Mouse (Mus musculus): ENCODE data around the gene Adcy9. TPM values are rescaled to one million over a fixed set of nuclear protein-coding genes. Genes with fewer than 3 reads are reported as not detected.

Adcy9 gene
- total and polyA plus RNA-seq, 3 experiments = 3.0 to 4.3 TPM; not detected in 1

- Histone ChIP-seq H3K4me3 (ENCODE audit: control insufficient read depth in 1 of 2, insufficient read depth in 1 of 2, low read depth in 2 of 2, low read length in 2 of 2) (no peak overlapping the region), H3K9me3 (replicated peaks; ENCODE audit: insufficient read depth, low read length) (no peaks in the 10 kb centered on the region), H3K36me3 (ENCODE audit: control insufficient read depth in 1 of 2, insufficient read depth in 2 of 2, low read length in 2 of 2) (peaks cover 0 to 8% of the 10 kb centered on the region in 2 experiments; a peak in 2 of 4 replicates), H3K79me2 (ENCODE audit: control insufficient read depth, insufficient read depth, low read length, poor library complexity) (no peaks in the 10 kb centered on the region), H3K27me3 (ENCODE audit: control insufficient read depth in 1 of 2, insufficient read depth in 2 of 2, low read length in 2 of 2) (peaks cover 0 to 8% of the 10 kb centered on the region in 2 experiments; a peak in 3 of 4 replicates), H3K4me1 (ENCODE audit: control insufficient read depth in 1 of 2, insufficient read depth in 2 of 2, low read length in 2 of 2) (peaks cover 0 to 17% of the 10 kb centered on the region in 2 experiments; a peak in 1 of 4 replicates), H3K27ac (ENCODE audit: control insufficient read depth, low read depth, low read length) (no peak overlapping the region), H3K9ac (ENCODE audit: control insufficient read depth, low read depth, low read length, poor library complexity, severe bottlenecking) (no peak overlapping the region)
- peak; percentile 59 for DNase-seq (ENCODE audit: low read depth, low spot score)
- TF ChIP-seq RCOR1 (IDR thresholded peaks at IDR 0.05; ENCODE audit: low read depth, low read length) (peak; percentile 83; the same call in 1 of the 2 replicates), TAL1 (IDR thresholded peaks at IDR 0.05; ENCODE audit: low read length) (peak; percentile 50), POLR2A (IDR thresholded peaks at IDR 0.05; ENCODE audit: control insufficient read depth in 1 of 2, insufficient read depth in 1 of 2, low read depth in 1 of 2, low read length in 2 of 2, poor library complexity in 1 of 2) (no peak), EP300 (IDR thresholded peaks at IDR 0.05; ENCODE audit: low read depth in 1 of 2, low read length in 2 of 2) (peak; percentile 49 to 52; a peak in 1 of 4 replicates), CHD2 (IDR thresholded peaks at IDR 0.05; ENCODE audit: low read length) (no peak), ETS1 (IDR thresholded peaks at IDR 0.05; ENCODE audit: low read depth, low read length) (peak; percentile 75), SMC3 (IDR thresholded peaks at IDR 0.05; ENCODE audit: low read depth, low read length) (no peak), GATA1 (IDR thresholded peaks at IDR 0.05; ENCODE audit: low read depth, low read length) (peak; percentile 83), ZC3H11A (IDR thresholded peaks at IDR 0.05; ENCODE audit: low read depth, low read length) (no peak)
Observed at GRCm38 (mm10) chr16:4455693-4456092, 35.4 kb upstream of the Adcy9 start.

GRCm38 (mm10) chr16:4454563-4454962 lies 34.3 kb upstream of the Adcy9 start:
- no peak for DNase-seq (ENCODE audit: low read depth, low spot score)
- Histone ChIP-seq H3K4me1 (ENCODE audit: control insufficient read depth in 1 of 2, insufficient read depth in 2 of 2, low read length in 2 of 2) (peaks cover 0 to 17% of the 10 kb centered on the region in 2 experiments; a peak in 1 of 4 replicates), H3K9ac (ENCODE audit: control insufficient read depth, low read depth, low read length, poor library complexity, severe bottlenecking) (no peak overlapping the region), H3K4me3 (ENCODE audit: control insufficient read depth in 1 of 2, insufficient read depth in 1 of 2, low read depth in 2 of 2, low read length in 2 of 2) (no peak overlapping the region), H3K36me3 (ENCODE audit: control insufficient read depth in 1 of 2, insufficient read depth in 2 of 2, low read length in 2 of 2) (peaks cover 0 to 8% of the 10 kb centered on the region in 2 experiments; a peak in 2 of 4 replicates), H3K79me2 (ENCODE audit: control insufficient read depth, insufficient read depth, low read length, poor library complexity) (no peaks in the 10 kb centered on the region), H3K27ac (ENCODE audit: control insufficient read depth, low read depth, low read length) (no peak overlapping the region), H3K27me3 (ENCODE audit: control insufficient read depth in 1 of 2, insufficient read depth in 2 of 2, low read length in 2 of 2) (peaks cover 0 to 12% of the 10 kb centered on the region in 2 experiments; a peak in 2 of 4 replicates), H3K9me3 (replicated peaks; ENCODE audit: insufficient read depth, low read length) (no peaks in the 10 kb centered on the region)
- no peak for TF ChIP-seq GATA1 (IDR thresholded peaks at IDR 0.05; ENCODE audit: low read depth, low read length)

GRCm38 (mm10) chr16:4449418-4449817 lies 29.1 kb upstream of the Adcy9 start:
- peaks cover 0 to 10% of the 10 kb centered on the region in 2 experiments; a peak in 2 of 4 replicates for H3K27me3 ChIP-seq (ENCODE audit: control insufficient read depth in 1 of 2, insufficient read depth in 2 of 2, low read length in 2 of 2)
- no peak for DNase-seq (ENCODE audit: low read depth, low spot score)
- no peak overlapping the region for H3K4me3 ChIP-seq (ENCODE audit: control insufficient read depth in 1 of 2, insufficient read depth in 1 of 2, low read depth in 2 of 2, low read length in 2 of 2)
- no peaks in the 10 kb centered on the region for H3K79me2 ChIP-seq (ENCODE audit: control insufficient read depth, insufficient read depth, low read length, poor library complexity)
- peaks cover 3 to 5% of the 10 kb centered on the region in 2 experiments; a peak in 2 of 4 replicates for H3K4me1 ChIP-seq (ENCODE audit: control insufficient read depth in 1 of 2, insufficient read depth in 2 of 2, low read length in 2 of 2)
- TF ChIP-seq RAD21 (IDR thresholded peaks at IDR 0.05; ENCODE audit: low read depth, low read length) = no peak
- TF ChIP-seq TCF12 (IDR thresholded peaks at IDR 0.05; ENCODE audit: low read depth, low read length) = no peak
- TF ChIP-seq ZMIZ1 (IDR thresholded peaks at IDR 0.05; ENCODE audit: low read depth, low read length) = no peak
- no peak for TF ChIP-seq CHD2 (IDR thresholded peaks at IDR 0.05; ENCODE audit: low read length)
- TF ChIP-seq POLR2AphosphoS5 (IDR thresholded peaks at IDR 0.05; ENCODE audit: borderline replicate concordance, low read depth, low read length) = no peak
- TF ChIP-seq SMC3 (IDR thresholded peaks at IDR 0.05; ENCODE audit: low read depth, low read length) = no peak
- no peak for TF ChIP-seq MYB (IDR thresholded peaks at IDR 0.05; ENCODE audit: low read depth, low read length)
- TF ChIP-seq ETS1 (IDR thresholded peaks at IDR 0.05; ENCODE audit: low read depth, low read length) = no peak
- TF ChIP-seq ZKSCAN1 (IDR thresholded peaks at IDR 0.05; ENCODE audit: low read depth, low read length) = no peak
- TF ChIP-seq RCOR1 (IDR thresholded peaks at IDR 0.05; ENCODE audit: low read depth, low read length) = no peak
- TF ChIP-seq JUND (IDR thresholded peaks at IDR 0.05; ENCODE audit: low read depth, low read length) = no peak
- no peak for TF ChIP-seq TBP (IDR thresholded peaks at IDR 0.05; ENCODE audit: low read depth, low read length)
- no peak overlapping the region for H3K27ac ChIP-seq (ENCODE audit: control insufficient read depth, low read depth, low read length)
- no peak overlapping the region for H3K9ac ChIP-seq (ENCODE audit: control insufficient read depth, low read depth, low read length, poor library complexity, severe bottlenecking)
- peaks cover 0 to 10% of the 10 kb centered on the region in 2 experiments; a peak in 2 of 4 replicates for H3K36me3 ChIP-seq (ENCODE audit: control insufficient read depth in 1 of 2, insufficient read depth in 2 of 2, low read length in 2 of 2)
- no peaks in the 10 kb centered on the region for H3K9me3 ChIP-seq (replicated peaks; ENCODE audit: insufficient read depth, low read length)

Measured in MEL (cell line).